Mouse (Mus musculus): ENCODE measurements at regions not wholly inside any gene's neighbourhood (a gene's known extent, or its start where the extent isn't known, plus 50 kb on each side); places are given as distances from the start of the nearest gene placed in this dataset.
"Not testable (repeated sequence)": the region's sequence is repeated elsewhere in the genome, so short reads cannot be mapped to it uniquely, and the experiment has no call there.

DNA sequence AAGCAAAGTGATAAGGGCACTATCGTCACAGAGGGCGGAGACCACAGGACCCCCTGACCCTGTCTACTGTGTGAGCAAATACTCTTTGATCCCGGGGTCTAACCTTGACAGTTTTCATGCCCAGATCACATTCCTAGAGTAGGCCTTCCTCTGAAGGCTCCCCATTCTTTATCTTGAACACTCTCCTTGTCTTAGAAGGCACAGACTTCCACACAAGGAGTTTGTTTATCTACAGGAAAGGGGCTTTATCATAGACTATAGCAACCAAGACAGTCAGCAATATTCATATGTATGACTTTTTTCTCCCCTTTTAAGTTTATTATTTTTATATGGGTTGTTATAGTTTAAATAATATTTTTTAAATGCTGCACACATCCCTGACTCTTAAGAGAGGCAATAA lies 1703.1 kb upstream of the 5930422O12Rik start:
- dilution Hi-C loops (cut with MboI; ENCODE audit: extremely low pct_ligation_motif_present, extremely low pct_unique_long_range_greater_than_20kb, low sequenced_read_pairs) (no loop called here), in situ Hi-C loops (cut with MboI; ENCODE audit: low pct_ligation_motif_present, low pct_unique_long_range_greater_than_20kb, low sequenced_read_pairs) (no loop called here)
- Histone ChIP-seq H3K4me3 (replicated peaks in 1 of 3; ENCODE audit: low read depth in 2 of 3, low read length in 2 of 3, poor library complexity in 1 of 3) (no peak overlapping the region), H3K4me1 (ENCODE audit: control insufficient read depth in 1 of 2, insufficient read depth in 2 of 2) (no peaks in the 10 kb centered on the region), H3K79me2 (replicated peaks; ENCODE audit: control insufficient read depth, extremely low read depth, insufficient read depth, poor library complexity, severe bottlenecking) (no peaks in the 10 kb centered on the region), H3K9me3 (replicated peaks; ENCODE audit: low read length) (peaks cover 2% of the 10 kb centered on the region), H3K4me2 (ENCODE audit: insufficient read depth, low read depth, poor library complexity, severe bottlenecking) (no peak overlapping the region), H3K27me3 (replicated peaks) (no peaks in the 10 kb centered on the region), H3K9ac (ENCODE audit: insufficient read depth, low read depth) (no peak overlapping the region), H3K36me3 (replicated peaks in 1 of 2; ENCODE audit: control insufficient read depth in 1 of 2, insufficient read depth in 1 of 2, low read length in 1 of 2) (no peaks in the 10 kb centered on the region), H3K27ac (ENCODE audit: insufficient read depth, low read depth) (no peak overlapping the region)
- TF ChIP-seq MXI1 (IDR thresholded peaks at IDR 0.05; ENCODE audit: low read depth, low read length) = no peak
- no peak for TF ChIP-seq MAFK (IDR thresholded peaks at IDR 0.05; ENCODE audit: insufficient replicate concordance, low read length)
- TF ChIP-seq RCOR1 (conservative IDR thresholded peaks at IDR 0.05; ENCODE audit: low read depth, low read length) = no peak
- TF ChIP-seq BHLHE40 (IDR thresholded peaks at IDR 0.05; ENCODE audit: low read depth, low read length) = no peak
- TF ChIP-seq ELF1 (IDR thresholded peaks at IDR 0.05; ENCODE audit: low read depth, low read length) = no peak
- no peak for TF ChIP-seq UBTF (IDR thresholded peaks at IDR 0.05; ENCODE audit: low read depth, low read length)
- TF ChIP-seq ZMIZ1 (IDR thresholded peaks at IDR 0.05; ENCODE audit: low read depth, low read length) = no peak
- DNase-seq (ENCODE audit: extremely low read depth) = no peak

DNA sequence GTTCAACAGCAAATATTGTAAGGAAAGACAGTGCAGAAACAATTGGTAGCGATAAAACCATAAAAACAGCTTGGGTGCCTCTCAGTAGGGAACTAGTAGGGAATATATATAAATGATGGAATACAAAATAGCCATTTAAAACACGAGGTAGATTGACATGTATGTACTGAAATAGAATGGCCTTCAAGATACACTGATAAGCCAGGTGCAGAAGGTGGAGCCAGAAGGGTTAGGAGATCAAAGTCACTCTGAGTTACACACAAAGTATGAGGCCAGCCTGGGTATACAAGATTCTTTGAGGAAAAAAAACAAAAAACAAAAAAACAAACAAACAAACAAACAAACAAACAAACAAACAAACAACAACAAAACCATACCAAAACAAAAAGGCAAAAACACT lies 1692.9 kb upstream of the 5930422O12Rik start:
- TF ChIP-seq CTCF (conservative IDR thresholded peaks at IDR 0.05 in 1 of 2, IDR thresholded peaks at IDR 0.05 in 1 of 2; ENCODE audit: low read depth in 2 of 2, low read length in 2 of 2) = no peak
- Histone ChIP-seq H3K4me3 (replicated peaks in 1 of 3; ENCODE audit: low read depth in 2 of 3, low read length in 2 of 3, poor library complexity in 1 of 3) (no peak overlapping the region), H3K27me3 (replicated peaks) (no peaks in the 10 kb centered on the region), H3K4me1 (ENCODE audit: control insufficient read depth in 1 of 2, insufficient read depth in 2 of 2) (peaks cover 0 to 8% of the 10 kb centered on the region in 2 experiments; a peak in 1 of 4 replicates), H3K79me2 (replicated peaks; ENCODE audit: control insufficient read depth, extremely low read depth, insufficient read depth, poor library complexity, severe bottlenecking) (no peaks in the 10 kb centered on the region), H3K36me3 (replicated peaks in 1 of 2; ENCODE audit: control insufficient read depth in 1 of 2, insufficient read depth in 1 of 2, low read length in 1 of 2) (no peaks in the 10 kb centered on the region), H3K9me3 (replicated peaks; ENCODE audit: low read length) (no peaks in the 10 kb centered on the region), H3K27ac (ENCODE audit: insufficient read depth, low read depth) (no peak overlapping the region), H3K9ac (ENCODE audit: insufficient read depth, low read depth) (no peak overlapping the region), H3K4me2 (ENCODE audit: insufficient read depth, low read depth, poor library complexity, severe bottlenecking) (no peak overlapping the region)
- in situ Hi-C loops (cut with MboI; ENCODE audit: low pct_ligation_motif_present, low pct_unique_long_range_greater_than_20kb, low sequenced_read_pairs) (no loop called here), dilution Hi-C loops (cut with MboI; ENCODE audit: extremely low pct_ligation_motif_present, extremely low pct_unique_long_range_greater_than_20kb, low sequenced_read_pairs) (no loop called here)
- no peak for DNase-seq (ENCODE audit: extremely low read depth)

DNA sequence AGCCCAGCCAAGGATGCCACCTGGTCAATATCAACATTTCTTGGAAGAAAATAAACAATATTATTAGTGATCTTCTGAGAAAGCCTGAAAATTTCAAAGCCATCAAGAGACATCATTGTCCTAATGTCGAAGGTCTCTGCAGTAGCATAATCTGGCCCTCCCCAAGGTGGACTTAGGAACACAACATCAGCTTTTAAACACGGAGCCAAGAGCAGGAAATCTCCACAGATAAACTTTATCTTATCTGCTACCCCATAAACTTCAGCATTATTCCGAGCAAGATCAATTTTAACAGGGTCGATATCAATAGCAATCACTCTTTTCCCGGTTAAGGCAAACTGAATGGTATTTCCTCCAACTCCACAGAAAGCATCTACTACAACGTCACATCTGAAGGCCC lies 1691.2 kb upstream of the 5930422O12Rik start:
- not testable (repeated sequence) for H3K36me3 ChIP-seq (replicated peaks in 1 of 2; ENCODE audit: control insufficient read depth in 1 of 2, insufficient read depth in 1 of 2, low read length in 1 of 2)

More for the DNA sequence above, 1691.2 kb upstream of the 5930422O12Rik start:
- H3K4me2 ChIP-seq (ENCODE audit: insufficient read depth, low read depth, poor library complexity, severe bottlenecking); H3K79me2 ChIP-seq (replicated peaks; ENCODE audit: control insufficient read depth, extremely low read depth, insufficient read depth, poor library complexity, severe bottlenecking); in situ Hi-C loops (cut with MboI; ENCODE audit: low pct_ligation_motif_present, low pct_unique_long_range_greater_than_20kb, low sequenced_read_pairs); H3K4me1 ChIP-seq (ENCODE audit: control insufficient read depth in 1 of 2, insufficient read depth in 2 of 2); H3K9ac ChIP-seq (ENCODE audit: insufficient read depth, low read depth); H3K4me3 ChIP-seq (replicated peaks in 1 of 3; ENCODE audit: low read depth in 2 of 3, low read length in 2 of 3, poor library complexity in 1 of 3); H3K9me3 ChIP-seq (replicated peaks; ENCODE audit: low read length); DNase-seq (ENCODE audit: extremely low read depth); dilution Hi-C loops (cut with MboI; ENCODE audit: extremely low pct_ligation_motif_present, extremely low pct_unique_long_range_greater_than_20kb, low sequenced_read_pairs); H3K27me3 ChIP-seq (replicated peaks); H3K27ac ChIP-seq (ENCODE audit: insufficient read depth, low read depth): not testable (repeated sequence)
